Mouse (Mus musculus) embryo, embryonic 9.5 days (tissue): ENCODE results near the gene Ankrd13d.
"Not testable (repeated sequence)": the region's sequence is repeated elsewhere in the genome, so short reads cannot be mapped to it uniquely, and the experiment has no call there.

ENCODE experiments used
- DNase-seq: peaks from one replicate; pipeline ENCODE4 v3.0.0-alpha.2; 2017; ENCODE audit errors: extremely low spot score

Gene Ankrd13d

GRCm38 (mm10) chr19:4264171-4264780 is 18.7 kb downstream of the Ankrd13d start:
- DNase-seq: no peak

GRCm38 (mm10) chr19:4263702-4264101 is 19.2 kb downstream of the Ankrd13d start:
- no peak for DNase-seq

GRCm38 (mm10) chr19:4262756-4263155 is 20.2 kb downstream of the Ankrd13d start:
- no peak for DNase-seq

GRCm38 (mm10) chr19:4261038-4261698 is 21.8 kb downstream of the Ankrd13d start:
- DNase-seq: no peak

DNA sequence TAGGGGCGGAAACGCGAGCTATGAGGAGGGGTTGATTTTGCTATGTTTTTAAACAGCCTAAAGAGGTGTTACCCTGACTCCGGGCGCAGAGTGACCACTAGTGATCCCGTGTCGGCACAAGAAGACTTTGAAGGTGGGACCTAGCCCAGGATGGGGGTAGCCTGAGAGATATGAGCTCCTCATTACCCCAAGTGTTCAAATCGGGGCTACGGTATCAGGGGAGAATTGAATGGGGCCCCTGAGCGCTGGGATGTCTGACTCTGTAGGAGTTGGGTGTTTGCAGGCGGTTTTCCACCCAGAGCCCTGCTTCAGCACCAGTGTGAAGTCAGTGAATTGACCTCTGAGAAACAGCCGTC is 25.1 kb downstream of the Ankrd13d start:
- no peak for DNase-seq

DNA sequence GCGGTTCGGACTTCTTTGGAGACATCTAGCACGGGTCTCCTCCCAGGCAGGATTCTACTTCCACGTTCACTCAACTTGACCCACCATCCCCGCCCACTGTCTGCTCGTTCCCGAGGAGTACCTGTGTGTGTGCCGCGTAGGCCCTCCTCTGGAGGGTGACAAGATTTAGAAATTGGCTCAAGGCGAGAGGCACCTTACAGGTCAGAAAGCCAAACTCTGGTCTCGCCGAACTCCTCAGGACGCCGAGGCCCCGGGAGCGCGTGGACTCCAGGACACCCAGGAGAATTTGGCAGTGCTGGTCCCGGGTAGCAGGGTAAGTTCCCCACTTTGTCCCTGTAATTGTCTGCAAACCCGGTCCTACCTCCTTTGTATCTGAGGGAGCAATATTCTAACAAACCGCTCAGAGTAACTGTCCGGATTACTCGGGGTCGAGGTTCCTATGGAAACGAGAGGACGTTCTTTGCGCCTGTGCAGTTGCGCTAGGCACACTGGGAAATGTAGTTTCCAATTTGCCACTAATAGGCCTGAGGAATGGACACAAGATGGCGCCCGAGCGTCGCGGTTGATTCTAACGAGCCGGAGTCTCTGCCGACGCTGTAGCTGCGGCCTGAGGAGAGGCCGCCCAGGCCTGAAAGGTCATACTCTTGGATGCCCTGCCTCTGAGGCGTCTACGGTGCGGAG is 25.6 kb downstream of the Ankrd13d start:
- DNase-seq: peak; percentile 90

GRCm38 (mm10) chr19:4255583-4256162 is 27.3 kb downstream of the Ankrd13d start:
- no peak for DNase-seq

- DNase-seq: no peak
Observed at GRCm38 (mm10) chr19:4254230-4254629, 28.7 kb downstream of the Ankrd13d start.

DNA sequence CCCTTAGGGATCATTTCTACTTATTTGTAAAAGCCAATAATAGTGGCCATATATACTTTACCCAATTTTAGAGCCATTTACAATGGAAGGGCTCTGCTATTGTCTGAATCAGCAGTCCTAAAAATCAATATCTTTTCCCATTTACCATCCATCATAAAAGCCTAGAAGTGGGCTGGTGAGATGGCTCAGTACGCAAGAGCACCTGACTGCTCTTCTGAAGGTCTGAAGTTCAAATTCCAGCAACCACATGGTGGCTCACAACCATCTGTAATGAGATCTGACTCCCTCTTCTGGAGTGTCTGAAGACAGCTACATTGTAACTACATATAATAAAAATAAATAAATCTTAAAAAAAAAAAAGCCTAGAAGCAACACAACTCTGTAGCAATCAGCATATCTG is 34.3 kb downstream of the Ankrd13d start:
- not testable (repeated sequence) for DNase-seq

GRCm38 (mm10) chr19:4247010-4247409 is 35.9 kb downstream of the Ankrd13d start:
- no peak for DNase-seq

DNA sequence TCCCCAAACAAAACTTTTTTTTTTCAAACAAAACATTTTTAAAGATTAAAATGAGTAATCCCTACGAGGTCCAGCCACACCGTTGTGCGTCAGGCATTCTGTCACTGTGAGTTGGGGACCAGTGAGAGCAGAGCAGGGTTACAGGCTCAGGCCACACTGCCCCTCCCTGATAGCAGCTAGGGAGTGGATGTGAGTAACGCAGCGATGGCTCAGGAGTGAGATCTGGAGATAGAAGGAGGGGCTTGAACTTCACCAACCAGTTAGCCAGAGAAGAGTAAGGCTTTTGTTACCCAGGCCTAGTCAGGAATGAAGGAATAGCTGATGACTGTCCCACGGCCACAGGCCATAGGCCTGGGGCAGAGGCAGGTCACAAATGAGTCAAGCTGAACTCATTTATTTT is 38.2 kb downstream of the Ankrd13d start:
- DNase-seq: no peak

DNA sequence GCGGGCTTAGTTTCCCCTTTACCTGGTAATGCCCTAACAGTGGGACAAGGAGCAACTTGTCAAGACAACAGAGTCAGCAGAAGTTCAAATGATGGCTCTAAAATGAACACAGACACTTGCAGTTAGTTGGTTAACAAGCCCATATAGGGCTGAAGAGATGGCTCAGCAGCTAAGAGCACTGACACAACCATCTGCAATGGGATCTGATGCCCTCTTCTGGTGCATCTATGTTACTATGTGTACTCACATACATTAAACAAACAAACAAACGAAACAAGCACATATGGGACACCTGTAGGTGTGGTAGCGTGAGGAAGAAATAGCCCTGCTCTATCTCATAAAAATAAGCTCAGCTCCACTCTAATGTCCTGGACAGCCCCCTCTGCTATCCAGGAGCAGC is 40.5 kb downstream of the Ankrd13d start:
- no peak for DNase-seq

DNA sequence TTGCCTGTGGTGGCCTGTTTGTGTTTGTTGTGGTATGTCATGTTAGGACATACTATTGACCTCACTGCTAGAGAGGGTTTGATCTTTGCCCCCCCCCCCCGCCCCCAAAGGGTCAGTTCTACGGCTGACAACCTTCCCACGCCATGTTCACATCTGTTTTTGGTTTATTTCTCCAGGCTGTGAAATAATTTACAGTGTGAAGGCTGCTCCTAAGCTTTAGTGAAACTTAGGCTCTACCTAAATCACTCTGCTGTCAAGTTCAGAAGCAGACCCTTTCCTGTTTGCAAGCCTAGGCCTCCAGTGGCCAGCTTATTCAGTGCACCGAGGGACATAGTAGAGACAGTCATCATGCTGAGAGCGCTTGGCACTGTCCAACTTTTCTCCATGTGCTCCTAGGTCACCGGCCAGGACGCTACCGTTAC is 42.7 kb downstream of the Ankrd13d start:
- peak; percentile 36 for DNase-seq

DNA sequence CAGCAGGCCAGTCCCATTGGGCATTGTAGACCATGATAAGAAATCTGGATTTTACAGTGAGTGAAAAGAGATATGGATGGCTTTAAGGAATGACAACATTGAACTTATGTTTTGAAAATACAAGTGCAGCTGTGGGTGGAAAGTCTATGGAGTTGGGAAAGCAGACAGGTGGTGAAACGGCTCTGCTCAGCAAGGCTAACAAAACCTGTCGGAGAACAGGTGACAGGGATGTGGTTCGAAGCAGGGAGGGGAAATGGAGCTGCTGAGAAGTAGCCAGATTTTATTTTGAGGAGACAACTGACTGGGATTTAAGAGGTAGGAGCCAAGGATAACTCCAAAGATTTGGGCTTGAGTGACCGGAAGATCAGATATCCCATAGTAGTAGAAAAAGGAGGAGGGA is 48.4 kb downstream of the Ankrd13d start:
- DNase-seq: no peak

- no peak for DNase-seq
Observed at GRCm38 (mm10) chr19:4232651-4233050, 50.3 kb downstream of the Ankrd13d start.

DNA sequence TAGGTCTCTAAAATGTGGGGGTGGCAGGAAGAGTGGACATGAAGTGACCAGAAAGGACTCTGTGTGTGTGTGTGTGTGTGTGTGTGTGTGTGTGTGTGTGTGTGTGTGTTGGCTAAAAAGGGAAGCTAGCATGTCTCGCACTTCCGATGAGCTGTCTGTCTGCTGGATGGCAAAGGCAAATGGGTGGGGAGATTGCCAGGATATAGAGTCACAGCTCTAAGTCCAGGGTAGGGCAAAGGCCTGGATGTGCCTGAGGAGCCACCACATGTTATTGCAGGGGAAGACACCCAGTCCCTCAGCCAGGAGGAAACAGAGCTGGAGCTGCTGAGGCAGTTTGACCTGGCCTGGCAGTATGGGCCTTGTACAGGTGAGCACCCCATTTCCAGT is 50.8 kb downstream of the Ankrd13d start:
- DNase-seq: no peak

GRCm38 (mm10) chr19:4231253-4232185 is 51.4 kb downstream of the Ankrd13d start, which contains the start of gene Pold4:
Gene Pold4 (plus strand): TSS chr19:4231899.
- peak; percentile 89 for DNase-seq

DNA sequence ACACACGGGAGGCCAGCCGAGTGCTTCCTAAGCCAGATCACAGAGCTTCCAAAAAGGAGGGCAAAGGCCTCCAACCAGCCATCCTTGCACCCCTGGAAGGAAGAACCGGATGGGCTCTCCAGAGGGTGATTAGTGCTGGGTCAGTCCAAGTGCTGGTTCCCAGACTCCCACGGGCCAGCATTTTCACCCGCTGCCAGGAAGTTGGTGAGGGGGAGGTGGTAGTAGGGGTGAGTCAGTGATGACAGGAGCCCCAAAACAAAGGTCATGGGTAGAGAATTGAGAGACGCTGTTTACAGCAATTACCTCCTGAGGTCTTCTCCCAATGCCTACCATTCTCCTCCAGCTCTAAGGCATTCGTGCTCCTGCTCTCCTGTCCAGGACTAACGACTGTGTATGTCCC is 52.5 kb downstream of the Ankrd13d start:
- DNase-seq: no peak

GRCm38 (mm10) chr19:4229451-4230076 is 53.4 kb downstream of the Ankrd13d start:
- no peak for DNase-seq

DNA sequence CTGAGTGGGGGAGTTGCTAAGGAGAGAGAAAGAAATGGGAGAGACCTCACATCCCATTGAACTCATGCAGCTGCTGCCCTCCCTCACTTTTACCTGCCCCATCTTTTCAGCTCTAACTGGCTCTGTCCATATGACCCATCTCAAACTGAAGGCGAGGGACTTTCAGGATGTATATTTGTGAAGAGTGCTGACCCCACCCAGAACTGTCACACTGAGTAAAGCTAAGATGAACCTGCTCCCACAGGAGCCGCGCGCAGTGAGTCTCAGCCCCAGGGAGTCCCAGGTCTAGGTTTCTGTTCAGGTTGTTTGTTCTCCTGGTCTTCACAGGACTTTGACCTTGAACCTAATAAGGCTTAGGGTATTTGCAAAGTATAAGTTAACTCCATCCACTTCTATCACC is 54.0 kb downstream of the Ankrd13d start:
- no peak for DNase-seq
